Mouse (Mus musculus) lung, embryonic 14.5 days (tissue): ENCODE data around the gene Pgk1. TPM values are rescaled to one million over a fixed set of nuclear protein-coding genes. Genes with fewer than 3 reads are reported as not detected.
"Not testable (repeated sequence)": the region's sequence is repeated elsewhere in the genome, so short reads cannot be mapped to it uniquely, and the experiment has no call there.

ENCODE experiments used
- ATAC-seq: fragments of 200-750 bp; cut with Nextera tagmentation; 2 replicates; pipeline ENCODE4 v1.8.0; 2017; ENCODE audit warnings: mild to moderate bottlenecking, moderate TSS enrichment, moderate library complexity; ENCODE audit not compliant: insufficient read depth
- DNase-seq: peaks from one replicate; pipeline ENCODE4 v3.0.0-alpha.2; 2015
- H3K27ac ChIP-seq: fragments of 300-500 bp; sonication (generic); 2 replicates; pipeline ENCODE4 v1.5.1; 2014; ENCODE audit warnings: low read depth, mild to moderate bottlenecking, moderate library complexity
- H3K27me3 ChIP-seq: fragments of 300-500 bp; sonication (generic); 2 replicates; pipeline ENCODE4 v1.6.1; 2014; ENCODE audit warnings: low read length, control low read depth; ENCODE audit not compliant: insufficient read depth
- H3K36me3 ChIP-seq: fragments of 300-500 bp; sonication (generic); 2 replicates; pipeline ENCODE4 v1.6.1; 2014; ENCODE audit warnings: control low read depth; ENCODE audit not compliant: insufficient read depth
- H3K4me1 ChIP-seq: fragments of 300-500 bp; sonication (generic); 2 replicates; pipeline ENCODE4 v1.6.1; 2014; ENCODE audit warnings: antibody characterized with exemption, control low read depth; ENCODE audit not compliant: insufficient read depth
- H3K4me2 ChIP-seq: fragments of 300-500 bp; sonication (generic); 2 replicates; pipeline ENCODE4 v1.6.1; 2014; ENCODE audit warnings: mild to moderate bottlenecking
- H3K4me3 ChIP-seq: fragments of 300-500 bp; sonication (generic); 2 replicates; pipeline ENCODE4 v1.5.1; 2014; ENCODE audit warnings: low read depth, low read length
- H3K9ac ChIP-seq: fragments of 300-500 bp; sonication (generic); 2 replicates; pipeline ENCODE4 v1.6.1; 2014
- H3K9me3 ChIP-seq: fragments of 300-500 bp; sonication (generic); 2 replicates; pipeline ENCODE4 v1.6.1; 2016; ENCODE audit warnings: low read depth, low read length, control low read depth
- CTCF ChIP-seq: IDR thresholded peaks from 2 replicates; pipeline ENCODE4 v1.5.1; 2016; ENCODE audit warnings: antibody characterized with exemption, low read depth
- WGBS: fragments of 180-500 bp; shearing (Covaris S2); extraction: QIAGEN DNeasy Blood & Tissue Kit; methylation state at CpG from one replicate; pipeline ENCODE4 v1.1.7; 2014; 5-methylcytosine and 5-hydroxymethylcytosine counted together
- polyA plus RNA-seq: library from polyadenylated mRNA; unstranded; fragments of >200 nt; fragmentation: Nextera tagmentation; extraction: Ambion mirVana; gene quantifications from 2 replicates; pipeline ENCODE4 v1.2.1, GENCODE M21; 2014

The Pgk1 gene
- polyA plus RNA-seq, 1 experiment from 2014 or later = 302 TPM

DNA sequence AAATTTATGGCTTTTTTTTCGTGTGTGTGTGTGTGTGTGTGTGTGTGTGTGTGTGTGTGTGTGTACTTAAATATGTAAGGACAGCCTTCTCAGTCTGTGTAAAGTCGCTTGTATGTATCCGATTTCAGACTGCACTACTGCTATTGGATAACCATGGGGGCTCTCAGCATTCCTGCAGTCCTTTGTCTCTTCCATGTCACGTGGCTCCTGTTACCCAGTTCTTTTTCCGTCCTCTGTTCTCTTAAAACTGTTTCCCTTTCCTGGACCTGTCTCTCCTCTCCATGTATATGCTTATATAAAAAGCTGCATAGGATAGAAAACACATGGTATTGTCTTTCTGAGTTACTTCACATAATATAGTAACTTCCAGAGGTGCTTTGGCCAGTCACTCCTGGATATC is 1.2 kb upstream of the Pgk1 start:
- DNase-seq = peak; percentile 60
- Histone ChIP-seq H3K4me3 (no peak overlapping the region), H3K9me3 (no peaks in the 10 kb centered on the region), H3K9ac (0 out of 2 replicates have a peak overlapping the region, but pooled peaks have one; percentile 20), H3K27ac (peak overlapping the region; percentile 95), H3K27me3 (no peaks in the 10 kb centered on the region), H3K4me2 (peak overlapping the region; percentile 49), H3K36me3 (0 out of 2 replicates have a peak, but pooled peaks cover 6% of the 10 kb centered on the region), H3K4me1 (no peaks in the 10 kb centered on the region; the same call in none of the 2 replicates)
- peak; percentile 35 for ATAC-seq
- no peak for TF ChIP-seq CTCF
- whole genome bisulfite sequencing = 15% methylated on average over 5 of the region's 5 CpGs

DNA sequence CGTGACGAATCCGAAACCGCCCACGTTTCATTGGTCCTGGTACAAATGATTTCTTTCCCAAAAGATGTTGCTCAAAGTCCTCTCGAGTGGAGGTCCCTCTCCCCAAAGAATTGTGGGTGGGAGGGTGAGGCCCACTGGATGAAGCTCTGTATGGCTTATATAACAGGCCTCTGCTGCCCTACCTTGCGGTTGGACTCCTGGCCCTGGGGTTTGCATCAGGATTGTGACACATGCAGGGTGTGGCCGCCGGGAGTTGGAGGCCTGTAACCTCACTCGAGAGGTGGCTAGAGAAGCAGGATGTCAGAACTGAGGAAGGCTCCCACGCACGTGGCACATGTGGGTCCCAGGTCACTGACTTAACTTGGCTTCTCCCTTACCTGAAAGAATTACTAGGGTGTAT is 837 bp downstream of the Pgk1 start:
- Histone ChIP-seq H3K4me2 (peak overlapping the region; percentile 74), H3K27ac (no peak overlapping the region), H3K27me3 (no peaks in the 10 kb centered on the region), H3K4me1 (no peaks in the 10 kb centered on the region; the same call in none of the 2 replicates), H3K9me3 (no peaks in the 10 kb centered on the region), H3K4me3 (peak overlapping the region; percentile 59), H3K36me3 (0 out of 2 replicates have a peak, but pooled peaks cover 6% of the 10 kb centered on the region), H3K9ac (peak overlapping the region; percentile 67)
- ATAC-seq (no peak), DNase-seq (no peak)
- TF ChIP-seq CTCF = no peak
- whole genome bisulfite sequencing = 9% methylated on average over 12 of the region's 12 CpGs

DNA sequence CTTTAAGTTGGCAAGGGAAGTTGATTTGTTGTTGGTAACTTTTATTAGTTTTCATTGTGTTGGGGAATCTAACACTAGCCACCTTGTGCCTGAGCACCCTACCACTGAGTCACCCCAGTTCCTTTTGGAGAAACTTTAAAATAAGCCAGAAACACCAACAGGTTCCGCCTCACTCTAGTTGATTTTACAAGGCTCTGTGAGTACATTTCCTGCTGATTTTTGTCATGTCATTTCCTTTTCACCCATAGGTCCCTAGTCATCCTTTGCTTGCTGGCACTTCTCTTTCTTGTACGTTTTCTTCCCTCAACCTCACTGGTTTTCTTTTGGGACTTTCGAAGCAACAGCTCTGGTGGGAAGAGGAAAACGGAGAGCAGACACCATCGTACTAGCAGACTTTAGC is 2.5 kb downstream of the Pgk1 start:
- WGBS = 61% methylated on average over 5 of the region's 5 CpGs
- Histone ChIP-seq H3K4me1 (no peaks in the 10 kb centered on the region; the same call in none of the 2 replicates), H3K4me3 (peak overlapping the region; percentile 59), H3K9me3 (no peaks in the 10 kb centered on the region), H3K27me3 (no peaks in the 10 kb centered on the region), H3K9ac (no peak overlapping the region), H3K27ac (no peak overlapping the region), H3K36me3 (0 out of 2 replicates have a peak, but pooled peaks cover 12% of the 10 kb centered on the region), H3K4me2 (peak overlapping the region; percentile 74)
- TF ChIP-seq CTCF = no peak
- no peak for DNase-seq
- ATAC-seq = no peak

DNA sequence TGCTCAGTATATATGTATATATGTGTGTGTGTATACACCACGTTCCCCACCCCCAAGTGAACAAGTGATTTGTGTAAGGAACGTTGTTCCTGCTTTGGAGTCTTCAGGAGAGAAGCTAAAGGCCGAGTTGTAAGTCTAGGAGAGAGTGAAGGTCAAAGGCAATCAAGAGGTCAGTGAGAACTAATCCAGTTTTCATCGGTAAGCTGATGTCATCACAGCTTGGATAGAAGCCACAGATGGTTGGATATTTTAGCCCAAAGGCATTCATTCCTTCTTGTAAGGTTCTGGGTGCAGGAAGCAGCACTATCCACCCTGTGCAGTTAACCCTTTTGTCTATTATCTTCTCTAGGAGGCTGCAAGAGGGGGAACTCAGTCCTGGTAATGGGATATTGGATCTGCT is 3.2 kb downstream of the Pgk1 start:
- Histone ChIP-seq H3K9ac (no peak overlapping the region), H3K27ac (no peak overlapping the region), H3K4me1 (no peaks in the 10 kb centered on the region; the same call in none of the 2 replicates), H3K4me3 (no peak overlapping the region), H3K36me3 (0 out of 2 replicates have a peak, but pooled peaks cover 18% of the 10 kb centered on the region), H3K9me3 (no peaks in the 10 kb centered on the region), H3K27me3 (no peaks in the 10 kb centered on the region), H3K4me2 (peak overlapping the region; percentile 74; the same call in 1 of the 2 replicates)
- no peak for ATAC-seq
- TF ChIP-seq CTCF = no peak
- whole genome bisulfite sequencing = 30% methylated on average over 4 of the region's 4 CpGs
- DNase-seq = no peak

DNA sequence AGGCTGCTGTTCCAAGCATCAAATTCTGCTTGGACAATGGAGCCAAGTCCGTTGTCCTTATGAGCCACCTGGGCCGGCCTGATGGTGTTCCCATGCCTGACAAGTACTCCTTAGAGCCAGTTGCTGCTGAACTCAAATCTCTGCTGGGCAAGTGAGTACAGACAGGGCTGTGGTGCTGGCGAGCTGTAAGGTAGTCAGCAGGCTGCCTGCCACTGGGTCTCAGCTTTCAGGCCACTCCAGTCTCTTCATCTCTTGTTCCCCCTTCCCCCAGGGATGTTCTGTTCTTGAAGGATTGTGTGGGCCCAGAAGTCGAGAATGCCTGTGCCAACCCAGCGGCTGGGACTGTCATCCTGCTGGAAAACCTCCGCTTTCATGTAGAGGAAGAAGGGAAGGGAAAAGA is 7.5 kb downstream of the Pgk1 start:
- not testable (repeated sequence) for H3K4me1 ChIP-seq, DNase-seq, H3K27ac ChIP-seq, H3K9me3 ChIP-seq, ATAC-seq, H3K4me3 ChIP-seq, H3K9ac ChIP-seq, H3K4me2 ChIP-seq, H3K27me3 ChIP-seq
- peaks cover 48% of the 10 kb centered on the region; the same call in 1 of the 2 replicates for H3K36me3 ChIP-seq
- WGBS = 75% methylated on average over 5 of the region's 6 CpGs

DNA sequence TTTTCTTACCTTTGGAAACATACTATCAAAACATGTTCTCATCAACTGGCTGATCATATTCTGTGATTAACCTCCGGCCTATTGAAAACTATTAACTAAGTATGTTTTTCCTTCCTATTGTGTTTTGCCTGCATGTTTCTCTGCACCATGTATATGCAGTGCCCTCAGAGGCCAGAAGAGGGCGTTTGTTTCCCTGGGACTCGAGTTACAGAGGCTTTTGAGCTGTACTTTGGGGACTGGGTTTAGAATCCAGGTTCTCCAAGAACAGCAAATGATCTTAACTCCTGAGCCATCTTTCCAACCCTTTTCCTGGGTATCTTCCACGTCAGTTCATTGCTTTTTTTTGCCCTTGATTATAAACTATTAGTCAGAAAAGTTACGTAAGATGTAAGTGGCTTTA is 10.4 kb downstream of the Pgk1 start:
- no peak overlapping the region for H3K9ac ChIP-seq
- H3K9me3 ChIP-seq = no peaks in the 10 kb centered on the region
- no peak overlapping the region for H3K27ac ChIP-seq
- TF ChIP-seq CTCF = no peak
- no peaks in the 10 kb centered on the region for H3K27me3 ChIP-seq
- H3K4me1 ChIP-seq = no peaks in the 10 kb centered on the region
- no peak overlapping the region for H3K4me3 ChIP-seq
- peaks cover 65% of the 10 kb centered on the region for H3K36me3 ChIP-seq
- DNase-seq = no peak
- ATAC-seq = no peak
- H3K4me2 ChIP-seq = no peak overlapping the region
- WGBS = 73% methylated on average over 5 of the region's 5 CpGs

DNA sequence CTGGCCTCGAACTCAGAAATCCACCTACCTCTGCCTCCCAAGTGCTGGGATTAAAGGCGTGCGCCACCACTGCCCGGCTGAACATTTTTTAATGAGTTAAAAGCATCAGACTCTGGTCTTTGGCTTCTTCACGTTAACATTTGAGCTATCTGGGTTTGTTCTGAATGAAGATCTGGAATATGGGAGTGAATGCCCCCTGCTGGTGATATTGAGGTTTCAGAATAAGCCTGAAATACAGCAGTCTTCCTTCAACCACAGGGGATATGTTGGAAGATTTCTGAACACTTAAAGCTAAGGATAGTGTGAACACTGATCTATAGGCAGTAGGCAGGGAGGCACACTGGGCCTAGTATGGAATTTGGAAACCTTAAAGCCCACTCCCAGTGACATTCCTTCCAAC is 12.0 kb downstream of the Pgk1 start:
- Histone ChIP-seq H3K4me3 (no peak overlapping the region), H3K4me1 (no peaks in the 10 kb centered on the region), H3K9me3 (no peaks in the 10 kb centered on the region), H3K27ac (no peak overlapping the region), H3K9ac (no peak overlapping the region), H3K27me3 (no peaks in the 10 kb centered on the region), H3K36me3 (peaks cover 60% of the 10 kb centered on the region), H3K4me2 (no peak overlapping the region)
- ATAC-seq (no peak), DNase-seq (peak; percentile 26)
- peak; percentile 34 for TF ChIP-seq CTCF
- WGBS = 81% methylated on average over 5 of the region's 5 CpGs
